ENCODE assay signal across 12 mouse cellular contexts in the genomic region with DNA sequence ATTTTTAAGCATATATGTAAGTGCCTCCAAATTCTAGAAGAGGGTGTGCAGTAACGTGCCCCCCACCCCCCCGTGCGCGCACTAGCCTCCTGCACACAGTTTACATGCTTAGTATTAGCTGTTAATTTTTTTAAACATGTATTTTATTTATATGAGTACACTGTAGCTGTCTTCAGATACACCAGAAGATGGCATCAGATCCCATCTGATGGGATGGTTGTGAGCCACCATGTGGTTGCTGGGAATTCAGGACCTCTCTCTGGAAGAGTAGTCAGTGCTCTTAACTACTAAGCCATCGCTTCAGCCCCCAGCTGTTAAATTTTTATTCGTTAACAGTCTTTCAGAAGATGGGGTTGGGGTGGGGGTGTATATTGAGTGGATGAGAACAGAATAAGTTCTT. TPM values are rescaled to one million over a fixed set of nuclear protein-coding genes. Genes with fewer than 3 reads are reported as not detected.
DNase-seq lines count a peak whose midpoint lies in the region; ATAC-seq and TF ChIP-seq lines count a peak whose summit lies in the region.
"Had no signal": no experiment of that assay in that cellular context is flagged by ENCODE, and none has a peak within 500 bp of the region (broad histone marks: within the 10 kb centered on the region; RNA-seq: fewer than 3 reads in every experiment).

No protein-coding gene starts in this region.

- WGBS in intestine, postnatal 0 days, result 86% methylated on average over 6 of the region's 6 CpGs
- WGBS in intestine, embryonic 15.5 days, result 91% methylated on average over 6 of the region's 6 CpGs
- WGBS in heart, embryonic 11.5 days (ENCODE audit: insufficient replicate concordance), result 91% methylated on average over 6 of the region's 6 CpGs

- H3K4me2 ChIP-seq in intestine, postnatal 0 days (replicated peaks; ENCODE audit: low read depth), result no peak overlapping the region
- no peak overlapping the region for H3K4me2 ChIP-seq in intestine, embryonic 15.5 days (replicated peaks)
- H3K4me2 ChIP-seq in heart, embryonic 11.5 days, result no peak overlapping the region
- H3K4me2 ChIP-seq: heart, embryonic 13.5 days; neural tube, embryonic 12.5 days had no signal

- no peaks in the 10 kb centered on the region for H3K4me1 ChIP-seq in intestine, postnatal 0 days (replicated peaks; ENCODE audit: control insufficient read depth, insufficient read depth, low read length)
- H3K4me1 ChIP-seq in intestine, embryonic 15.5 days (replicated peaks), result no peaks in the 10 kb centered on the region
- no peaks in the 10 kb centered on the region for H3K4me1 ChIP-seq in heart, embryonic 11.5 days (ENCODE audit: control insufficient read depth, insufficient read depth, low read length)
- H3K4me1 ChIP-seq: neural tube, embryonic 12.5 days had no signal

- no peaks in the 10 kb centered on the region for H3K27me3 ChIP-seq in intestine, postnatal 0 days (replicated peaks; ENCODE audit: control insufficient read depth, insufficient read depth, low read length)
- no peaks in the 10 kb centered on the region for H3K27me3 ChIP-seq in intestine, embryonic 15.5 days (replicated peaks)
- no peaks in the 10 kb centered on the region for H3K27me3 ChIP-seq in heart, embryonic 11.5 days (ENCODE audit: control insufficient read depth, insufficient read depth, low read length)
- H3K27me3 ChIP-seq: heart, embryonic 13.5 days; neural tube, embryonic 12.5 days had no signal

- peak; percentile 60 for TF ChIP-seq CTCF in intestine, postnatal 0 days (IDR thresholded peaks at IDR 0.05; ENCODE audit: low read depth)

- peak; percentile 13 for DNase-seq in lung, postnatal 10 days
- no peak for DNase-seq in lung, postnatal 25 days (ENCODE audit: low spot score)
- peak; percentile 51 for DNase-seq in brain, adult 2 months (ENCODE audit: low read depth, low spot score)
- peak; percentile 11 for DNase-seq in retina, postnatal 1 day
- DNase-seq: adrenal gland, postnatal 36 days had no signal

- peaks cover 34% of the 10 kb centered on the region; the same call in 1 of the 2 replicates for H3K36me3 ChIP-seq in intestine, postnatal 0 days (ENCODE audit: control insufficient read depth, insufficient read depth)
- H3K36me3 ChIP-seq in intestine, embryonic 15.5 days, result peaks cover 5% of the 10 kb centered on the region
- H3K36me3 ChIP-seq in heart, embryonic 11.5 days (ENCODE audit: control insufficient read depth, insufficient read depth, low read length), result peaks cover 4% of the 10 kb centered on the region

- no peak overlapping the region for H3K9ac ChIP-seq in intestine, postnatal 0 days (ENCODE audit: low read depth, low read length)
- H3K9ac ChIP-seq in intestine, embryonic 15.5 days, result no peak overlapping the region
- no peak overlapping the region for H3K9ac ChIP-seq in heart, embryonic 11.5 days (ENCODE audit: low read depth, low read length)
- H3K9ac ChIP-seq: heart, embryonic 13.5 days; neural tube, embryonic 12.5 days had no signal

- H3K4me3 ChIP-seq in intestine, postnatal 0 days (ENCODE audit: low read depth, low read length), result no peak overlapping the region
- H3K4me3 ChIP-seq in intestine, embryonic 15.5 days (replicated peaks), result no peak overlapping the region
- no peak overlapping the region for H3K4me3 ChIP-seq in heart, embryonic 11.5 days (ENCODE audit: low read depth, low read length)
- H3K4me3 ChIP-seq: heart, embryonic 13.5 days; neural tube, embryonic 12.5 days had no signal

- H3K9me3 ChIP-seq in intestine, postnatal 0 days (ENCODE audit: control insufficient read depth), result no peaks in the 10 kb centered on the region
- H3K9me3 ChIP-seq in intestine, embryonic 15.5 days, result no peaks in the 10 kb centered on the region
- H3K9me3 ChIP-seq in heart, embryonic 11.5 days (replicated peaks; ENCODE audit: control insufficient read depth, low read length), result no peaks in the 10 kb centered on the region
- H3K9me3 ChIP-seq: G1E; heart, embryonic 13.5 days; neural tube, embryonic 12.5 days had no signal

- no peak for ATAC-seq in intestine, postnatal 0 days
- ATAC-seq in intestine, embryonic 15.5 days, result no peak
- ATAC-seq in heart, embryonic 11.5 days (replicated peaks; ENCODE audit: insufficient number of reproducible peaks, low FRiP score, low TSS enrichment), result no peak
- ATAC-seq: intestine, embryonic 16.5 days had no signal

- H3K27ac ChIP-seq in intestine, postnatal 0 days (ENCODE audit: low read depth, low read length), result no peak overlapping the region
- no peak overlapping the region for H3K27ac ChIP-seq in intestine, embryonic 15.5 days
- H3K27ac ChIP-seq in heart, embryonic 11.5 days (ENCODE audit: low read depth, low read length), result no peak overlapping the region
- H3K27ac ChIP-seq: heart, embryonic 13.5 days; neural tube, embryonic 12.5 days had no signal

RNA-seq across cellular contexts. Expression of a gene that starts 29.3 kb away (rescaled TPM):
- polyA plus RNA-seq in intestine, postnatal 0 days (2015; fragmentation: Nextera tagmentation; extraction: Ambion mirVana), result 3.8 and 4.0 TPM in 2 replicates
- 7.5 and 8.0 TPM in 2 replicates for polyA plus RNA-seq in intestine, embryonic 15.5 days (2015; fragmentation: Nextera tagmentation; extraction: Ambion mirVana)
- 5.8 and 9.3 TPM in 2 replicates for polyA plus RNA-seq in heart, embryonic 11.5 days (2014; fragmentation: Nextera tagmentation; extraction: Ambion mirVana)

RNA-seq across cellular contexts. Expression of a gene that starts 42.8 kb away (rescaled TPM):
- 1.1 TPM in 2 replicates for polyA plus RNA-seq in intestine, postnatal 0 days (2015; fragmentation: Nextera tagmentation; extraction: Ambion mirVana)
- polyA plus RNA-seq in intestine, embryonic 15.5 days (2015; fragmentation: Nextera tagmentation; extraction: Ambion mirVana), result 7.0 and 11.8 TPM in 2 replicates
- polyA plus RNA-seq in heart, embryonic 11.5 days (2014; fragmentation: Nextera tagmentation; extraction: Ambion mirVana), result 1.2 and 2.4 TPM in 2 replicates
